Mouse (Mus musculus) yolk sac, embryonic 10.5 days (tissue): Measurements from ENCODE around the gene Atp6v0a2.
A peak's percentile ranks its signal among the peaks of the same experiment; 100 is the strongest.

ENCODE experiments used
- DNase-seq: peaks from one replicate; pipeline ENCODE4 v3.0.0-alpha.2; 2017; ENCODE audit warnings: low spot score

The Atp6v0a2 gene

GRCm38 (mm10) chr5:124636694-124637093, 8.3 kb downstream of the Atp6v0a2 start:
- no peak for DNase-seq

- DNase-seq, result no peak
Observed at GRCm38 (mm10) chr5:124637300-124637699, 8.9 kb downstream of the Atp6v0a2 start.

GRCm38 (mm10) chr5:124637836-124638235, 9.5 kb downstream of the Atp6v0a2 start:
- no peak for DNase-seq

GRCm38 (mm10) chr5:124713741-124714140, 85.4 kb downstream of the Atp6v0a2 start:
- no peak for DNase-seq

GRCm38 (mm10) chr5:124715135-124715534, 86.8 kb downstream of the Atp6v0a2 start:
- peak; percentile 28 for DNase-seq

- DNase-seq, result no peak
Observed at GRCm38 (mm10) chr5:124717969-124718368, 89.6 kb downstream of the Atp6v0a2 start.

- no peak for DNase-seq
Observed at GRCm38 (mm10) chr5:124718396-124718795, 90.0 kb downstream of the Atp6v0a2 start.

GRCm38 (mm10) chr5:124723125-124723524, 94.7 kb downstream of the Atp6v0a2 start:
- DNase-seq, result no peak

- DNase-seq, result no peak
Observed at GRCm38 (mm10) chr5:124724997-124725396, 96.6 kb downstream of the Atp6v0a2 start, which contains the start of gene Dnah10. TSS of gene Dnah10 (plus strand) at chr5:124725085.

- peak; percentile 21 for DNase-seq
Observed at GRCm38 (mm10) chr5:124729662-124730206, 101.4 kb downstream of the Atp6v0a2 start.

- DNase-seq, result no peak
Observed at GRCm38 (mm10) chr5:124733961-124734360, 105.6 kb downstream of the Atp6v0a2 start.

- DNase-seq, result no peak
Observed at GRCm38 (mm10) chr5:124741898-124742599, 113.7 kb downstream of the Atp6v0a2 start.

GRCm38 (mm10) chr5:124743841-124744240, 115.5 kb downstream of the Atp6v0a2 start:
- DNase-seq, result no peak

- no peak for DNase-seq
Observed at GRCm38 (mm10) chr5:124746220-124746619, 117.8 kb downstream of the Atp6v0a2 start.

- DNase-seq, result no peak
Observed at GRCm38 (mm10) chr5:124748296-124748695, 119.9 kb downstream of the Atp6v0a2 start.

GRCm38 (mm10) chr5:124751656-124752055, 123.3 kb downstream of the Atp6v0a2 start:
- DNase-seq, result no peak

GRCm38 (mm10) chr5:124761011-124761410, 132.6 kb downstream of the Atp6v0a2 start:
- no peak for DNase-seq

GRCm38 (mm10) chr5:124761787-124762186, 133.4 kb downstream of the Atp6v0a2 start:
- no peak for DNase-seq
